Mouse (Mus musculus) frontal cortex, adult 2 months (tissue): ENCODE measurements around the gene Kcnmb1. TPM values are rescaled to one million over a fixed set of nuclear protein-coding genes. Genes with fewer than 3 reads are reported as not detected.
A peak's percentile ranks its signal among the peaks of the same experiment; 100 is the strongest.

Experiments used
- DNase-seq, 2 experiments: peaks; one replicate each; pipeline ENCODE4 v3.0.0; 2022; ENCODE audit warnings: low spot score in 1 of 2; ENCODE audit errors: extremely low spot score in 1 of 2
- polyA plus RNA-seq: library from polyadenylated mRNA; depleted of rRNA; stranded (reverse); fragments of >200 nt; gene quantifications from 2 replicates; pipeline ENCODE4 v1.2.3, GENCODE M21; 2012

Kcnmb1 gene
- polyA plus RNA-seq, 1 experiment, result 0.58 TPM

GRCm38 (mm10) chr11:33944067-33944785 lies 18.6 kb upstream of the Kcnmb1 start:
- no peak for DNase-seq

GRCm38 (mm10) chr11:33944786-33945328 lies 18.0 kb upstream of the Kcnmb1 start:
- DNase-seq, result no peak

GRCm38 (mm10) chr11:33946501-33946900 lies 16.3 kb upstream of the Kcnmb1 start:
- DNase-seq, result no peak

GRCm38 (mm10) chr11:33951155-33951554 lies 11.7 kb upstream of the Kcnmb1 start:
- no peak for DNase-seq

- DNase-seq, result no peak
Observed at GRCm38 (mm10) chr11:33951684-33952625, 10.9 kb upstream of the Kcnmb1 start.

GRCm38 (mm10) chr11:33955982-33956381 lies 6.8 kb upstream of the Kcnmb1 start:
- DNase-seq, result no peak

- no peak for DNase-seq
Observed at GRCm38 (mm10) chr11:33956623-33957022, 6.2 kb upstream of the Kcnmb1 start.

- no peak for DNase-seq
Observed at GRCm38 (mm10) chr11:33957595-33957994, 5.2 kb upstream of the Kcnmb1 start.

- DNase-seq, result peak in 1 of 2 experiments; percentile 56
Observed at GRCm38 (mm10) chr11:33958713-33959112, 4.1 kb upstream of the Kcnmb1 start.

GRCm38 (mm10) chr11:33962178-33962577 lies 635 bp upstream of the Kcnmb1 start:
- no peak for DNase-seq

GRCm38 (mm10) chr11:33965380-33965779 lies 2.6 kb downstream of the Kcnmb1 start:
- no peak for DNase-seq

- DNase-seq, result no peak
Observed at GRCm38 (mm10) chr11:33967708-33968107, 4.9 kb downstream of the Kcnmb1 start.

GRCm38 (mm10) chr11:33969199-33969598 lies 6.4 kb downstream of the Kcnmb1 start:
- no peak for DNase-seq

- no peak for DNase-seq
Observed at GRCm38 (mm10) chr11:33972114-33972513, 9.3 kb downstream of the Kcnmb1 start.

GRCm38 (mm10) chr11:33974341-33975040 lies 11.7 kb downstream of the Kcnmb1 start:
- no peak for DNase-seq

GRCm38 (mm10) chr11:33975121-33975520 lies 12.3 kb downstream of the Kcnmb1 start:
- DNase-seq, result no peak

GRCm38 (mm10) chr11:33980146-33980545 lies 17.3 kb downstream of the Kcnmb1 start:
- no peak for DNase-seq

GRCm38 (mm10) chr11:33986525-33986924 lies 23.7 kb downstream of the Kcnmb1 start:
- no peak for DNase-seq

GRCm38 (mm10) chr11:33990002-33990401 lies 27.2 kb downstream of the Kcnmb1 start:
- DNase-seq, result no peak

GRCm38 (mm10) chr11:33992938-33993337 lies 30.1 kb downstream of the Kcnmb1 start, which contains the start of gene Kcnip1:
Gene Kcnip1 (minus strand): TSS chr11:33993152.
- DNase-seq, result no peak

GRCm38 (mm10) chr11:33993496-33993895 lies 30.7 kb downstream of the Kcnmb1 start:
- DNase-seq, result no peak
